Mouse (Mus musculus): ENCODE results near the gene Fgfrl1. TPM values are rescaled to one million over a fixed set of nuclear protein-coding genes. Genes with fewer than 3 reads are reported as not detected.

Fgfrl1 gene
- total RNA-seq, 4 experiments from 2014 or later, result 23.6 to 25.6 (median 24.4) TPM

- DNase-seq (ENCODE audit: low spot score in 2 of 2), result no peak
These were observed 24.8 kb upstream of the Fgfrl1 start for GRCm38 (mm10) chr5:108667370-108667769.

- DNase-seq (ENCODE audit: low spot score in 2 of 2), result no peak
These were observed 23.7 kb upstream of the Fgfrl1 start for GRCm38 (mm10) chr5:108668387-108668932.

- DNase-seq (ENCODE audit: low spot score in 2 of 2), result peak; percentile 88
These were observed 22.9 kb upstream of the Fgfrl1 start, which contains the start of gene Dgkq for GRCm38 (mm10) chr5:108668977-108669936. Dgkq (minus strand) TSS chr5:108669672.

GRCm38 (mm10) chr5:108669986-108670385, 22.2 kb upstream of the Fgfrl1 start:
- DNase-seq (ENCODE audit: low spot score in 2 of 2), result no peak

- DNase-seq (ENCODE audit: low spot score in 2 of 2), result no peak
These were observed 21.4 kb upstream of the Fgfrl1 start for GRCm38 (mm10) chr5:108670785-108671184.

GRCm38 (mm10) chr5:108671757-108672156, 20.4 kb upstream of the Fgfrl1 start:
- DNase-seq (ENCODE audit: low spot score in 2 of 2), result no peak

GRCm38 (mm10) chr5:108674624-108675023, 17.6 kb upstream of the Fgfrl1 start:
- DNase-seq (ENCODE audit: low spot score in 2 of 2), result no peak

- DNase-seq (ENCODE audit: low spot score in 2 of 2), result no peak
These were observed 16.8 kb upstream of the Fgfrl1 start, which contains the start of gene Slc26a1 for GRCm38 (mm10) chr5:108675251-108675816. Slc26a1 (minus strand) TSS chr5:108675569.

GRCm38 (mm10) chr5:108676772-108677498, 15.2 kb upstream of the Fgfrl1 start:
- DNase-seq (ENCODE audit: low spot score in 2 of 2), result no peak

- DNase-seq (ENCODE audit: low spot score in 2 of 2), result no peak
These were observed 14.4 kb upstream of the Fgfrl1 start for GRCm38 (mm10) chr5:108677605-108678295.

- DNase-seq (ENCODE audit: low spot score in 2 of 2), result no peak
These were observed 13.8 kb upstream of the Fgfrl1 start for GRCm38 (mm10) chr5:108678296-108678854.

GRCm38 (mm10) chr5:108679909-108680308, 12.3 kb upstream of the Fgfrl1 start:
- DNase-seq (ENCODE audit: low spot score in 2 of 2), result no peak

GRCm38 (mm10) chr5:108680871-108681270, 11.3 kb upstream of the Fgfrl1 start:
- DNase-seq (ENCODE audit: low spot score in 2 of 2), result no peak

- DNase-seq (ENCODE audit: low spot score in 2 of 2), result no peak
These were observed 3.1 kb upstream of the Fgfrl1 start for GRCm38 (mm10) chr5:108689091-108689490.

- DNase-seq (ENCODE audit: low spot score in 2 of 2), result no peak
These were observed 1.0 kb upstream of the Fgfrl1 start for GRCm38 (mm10) chr5:108691152-108691551.

- DNase-seq (ENCODE audit: low spot score in 2 of 2), result peak; percentile 41 to 67
These were observed 1.7 kb downstream of the Fgfrl1 start for GRCm38 (mm10) chr5:108693872-108694288.

- DNase-seq (ENCODE audit: low spot score in 2 of 2), result peak in 1 of 2 experiments; percentile 9
These were observed 2.4 kb downstream of the Fgfrl1 start for GRCm38 (mm10) chr5:108694352-108695261.

GRCm38 (mm10) chr5:108695861-108696260, 3.7 kb downstream of the Fgfrl1 start:
- DNase-seq (ENCODE audit: low spot score in 2 of 2), result peak in 1 of 2 experiments; percentile 39

- DNase-seq (ENCODE audit: low spot score in 2 of 2), result no peak
These were observed 4.4 kb downstream of the Fgfrl1 start for GRCm38 (mm10) chr5:108696542-108696941.
